Mouse (Mus musculus) bone marrow macrophage, adult 2 months (primary cell): ENCODE measurements around the gene Bpifb6.
A peak's percentile ranks its signal among the peaks of the same experiment; 100 is the strongest.

Experiments used
- CTCF ChIP-seq: IDR thresholded peaks from 2 replicates; pipeline ENCODE4 v1.5.1; 2012; ENCODE audit warnings: low read depth, mild to moderate bottlenecking, low read length, moderate library complexity
- POLR2A ChIP-seq: IDR thresholded peaks from 2 replicates; pipeline ENCODE4 v1.6.1; 2012; ENCODE audit warnings: mild to moderate bottlenecking, low read depth, low read length, borderline replicate concordance

DNA sequence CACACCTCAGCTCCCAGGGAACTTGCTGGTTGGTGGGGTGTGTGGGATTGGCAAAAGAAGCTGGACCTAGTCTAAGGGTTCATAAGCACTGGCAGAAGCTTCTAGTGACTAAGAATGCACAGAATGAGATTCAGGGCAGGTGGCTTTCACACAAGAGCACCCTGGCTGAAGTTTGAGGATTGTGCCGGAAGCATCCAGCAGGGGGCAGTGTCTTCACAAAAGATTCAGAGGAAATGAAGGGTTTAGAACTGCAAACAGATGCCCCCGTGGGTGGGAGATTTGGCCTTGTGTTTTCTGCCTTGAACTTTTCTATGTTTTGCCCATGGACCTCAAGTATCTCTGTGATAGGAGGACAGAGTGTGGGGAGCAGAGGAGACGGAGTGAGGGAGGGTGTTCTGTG is 43.3 kb downstream of the Bpifb6 start:
- TF ChIP-seq CTCF: peak; percentile 86
- no peak for TF ChIP-seq POLR2A
